Comparison of ENCODE assay signal across 7 mouse cellular contexts in the genomic region with DNA sequence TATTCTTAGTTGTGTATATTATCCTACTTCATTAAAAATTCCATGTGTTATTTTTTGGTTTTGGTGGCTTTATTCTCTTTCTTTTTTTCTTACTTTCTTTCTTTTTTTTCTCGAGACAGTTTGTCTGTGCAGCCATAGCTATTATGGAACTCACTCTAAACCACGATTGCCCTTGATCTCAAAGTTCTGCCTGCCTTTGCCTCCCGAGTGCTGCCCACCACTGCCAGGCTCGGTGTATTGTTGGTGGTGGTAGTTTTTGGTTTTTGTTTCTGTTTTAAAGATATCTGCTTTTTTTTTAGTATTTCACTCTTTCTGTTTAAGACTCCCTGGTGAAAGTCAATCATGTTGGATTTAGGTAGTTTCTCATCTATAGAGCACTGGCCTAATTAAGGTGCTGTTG. TPM values are rescaled to one million over a fixed set of nuclear protein-coding genes. Genes with fewer than 3 reads are reported as not detected.
DNase-seq lines count a peak whose midpoint lies in the region; ATAC-seq and TF ChIP-seq lines count a peak whose summit lies in the region.

No protein-coding gene starts in this region.

- H3K36me3 ChIP-seq in neural tube, embryonic 11.5 days (ENCODE audit: control insufficient read depth, insufficient read depth, low read length) = no peaks in the 10 kb centered on the region
- no peaks in the 10 kb centered on the region for H3K36me3 ChIP-seq in forebrain, embryonic 13.5 days (ENCODE audit: poor library complexity, severe bottlenecking)
- H3K36me3 ChIP-seq in limb, embryonic 15.5 days = peaks cover 10% of the 10 kb centered on the region; the same call in 1 of the 2 replicates
- no peaks in the 10 kb centered on the region for H3K36me3 ChIP-seq in stomach, postnatal 0 days (ENCODE audit: control insufficient read depth, insufficient read depth, low read length)

- no peak for TF ChIP-seq CTCF in stomach, postnatal 0 days (IDR thresholded peaks at IDR 0.05; ENCODE audit: low read depth)

- no peak for TF ChIP-seq EP300 in stomach, postnatal 0 days (optimal IDR thresholded peaks at IDR 0.05)

- no peak for ATAC-seq in neural tube, embryonic 11.5 days (ENCODE audit: insufficient read depth, low FRiP score, low TSS enrichment)
- ATAC-seq in forebrain, embryonic 13.5 days = no peak
- ATAC-seq in limb, embryonic 15.5 days (ENCODE audit: insufficient number of reproducible peaks, low FRiP score, low TSS enrichment, low read depth) = no peak
- no peak for ATAC-seq in stomach, postnatal 0 days (ENCODE audit: low FRiP score, low TSS enrichment)

- peak overlapping the region; percentile 73; the same call in 1 of the 2 replicates for H3K4me3 ChIP-seq in neural tube, embryonic 11.5 days (ENCODE audit: low read depth, low read length)
- H3K4me3 ChIP-seq in forebrain, embryonic 13.5 days = peak overlapping the region; percentile 91; the same call in 1 of the 2 replicates
- H3K4me3 ChIP-seq in limb, embryonic 15.5 days = peak overlapping the region; percentile 94
- no peak overlapping the region; the same call in 1 of the 2 replicates for H3K4me3 ChIP-seq in stomach, postnatal 0 days (ENCODE audit: low read depth, low read length)

- WGBS in neural tube, embryonic 11.5 days = 91% methylated on average over 4 of the region's 4 CpGs
- WGBS in forebrain, embryonic 13.5 days = 85% methylated on average over 4 of the region's 4 CpGs
- 69% methylated on average over 4 of the region's 4 CpGs for WGBS in limb, embryonic 15.5 days
- 74% methylated on average over 4 of the region's 4 CpGs for WGBS in stomach, postnatal 0 days

- H3K27me3 ChIP-seq in neural tube, embryonic 11.5 days (ENCODE audit: control insufficient read depth, insufficient read depth, low read length) = no peaks in the 10 kb centered on the region
- peaks cover 13% of the 10 kb centered on the region for H3K27me3 ChIP-seq in forebrain, embryonic 13.5 days
- H3K27me3 ChIP-seq in limb, embryonic 15.5 days = peaks cover 11% of the 10 kb centered on the region
- H3K27me3 ChIP-seq in stomach, postnatal 0 days (ENCODE audit: control insufficient read depth, insufficient read depth, low read length) = no peaks in the 10 kb centered on the region

- DNase-seq in neural tube, embryonic 11.5 days (ENCODE audit: low spot score) = no peak
- no peak for DNase-seq in neural tube, embryonic 10.5 days (ENCODE audit: extremely low spot score, low spot score)
- no peak for DNase-seq in stomach, postnatal 0 days (ENCODE audit: low spot score)
- no peak for DNase-seq in c-Kit-positive CD71-positive TER-119-positive erythroid progenitor cells, embryonic 14.5 days (ENCODE audit: low spot score)
- no peak for DNase-seq in cerebellum, adult 9-11 months

- no peak overlapping the region for H3K27ac ChIP-seq in neural tube, embryonic 11.5 days (ENCODE audit: low read depth, low read length)
- H3K27ac ChIP-seq in forebrain, embryonic 13.5 days = no peak overlapping the region
- no peak overlapping the region for H3K27ac ChIP-seq in limb, embryonic 15.5 days
- H3K27ac ChIP-seq in stomach, postnatal 0 days (replicated peaks) = no peak overlapping the region

- H3K4me2 ChIP-seq in neural tube, embryonic 11.5 days (ENCODE audit: low read depth) = peak overlapping the region; percentile 58
- peak overlapping the region; percentile 74 for H3K4me2 ChIP-seq in forebrain, embryonic 13.5 days
- H3K4me2 ChIP-seq in limb, embryonic 15.5 days = 0 out of 2 replicates have a peak overlapping the region, but pooled peaks have one; percentile 60
- H3K4me2 ChIP-seq in stomach, postnatal 0 days (replicated peaks; ENCODE audit: low read depth) = peak overlapping the region; percentile 69; the same call in 1 of the 2 replicates

- H3K4me1 ChIP-seq in neural tube, embryonic 11.5 days (ENCODE audit: control insufficient read depth, insufficient read depth, low read length) = peaks cover 3% of the 10 kb centered on the region; the same call in 1 of the 2 replicates
- peaks cover 11% of the 10 kb centered on the region for H3K4me1 ChIP-seq in forebrain, embryonic 13.5 days
- H3K4me1 ChIP-seq in limb, embryonic 15.5 days = peaks cover 7% of the 10 kb centered on the region; the same call in 1 of the 2 replicates
- no peaks in the 10 kb centered on the region for H3K4me1 ChIP-seq in stomach, postnatal 0 days (replicated peaks; ENCODE audit: control insufficient read depth, insufficient read depth)

- H3K9ac ChIP-seq in neural tube, embryonic 11.5 days (ENCODE audit: low read length) = no peak overlapping the region
- peak overlapping the region; percentile 93; the same call in 1 of the 2 replicates for H3K9ac ChIP-seq in forebrain, embryonic 13.5 days
- H3K9ac ChIP-seq in limb, embryonic 15.5 days = no peak overlapping the region
- H3K9ac ChIP-seq in stomach, postnatal 0 days (ENCODE audit: low read length) = no peak overlapping the region

- H3K9me3 ChIP-seq in neural tube, embryonic 11.5 days (ENCODE audit: control insufficient read depth, low read length) = no peaks in the 10 kb centered on the region
- H3K9me3 ChIP-seq in forebrain, embryonic 13.5 days (replicated peaks) = no peaks in the 10 kb centered on the region
- H3K9me3 ChIP-seq in limb, embryonic 15.5 days = no peaks in the 10 kb centered on the region
- H3K9me3 ChIP-seq in stomach, postnatal 0 days (ENCODE audit: control insufficient read depth, low read length) = no peaks in the 10 kb centered on the region

RNA-seq across cellular contexts. Expression of a gene that starts 1.2 kb away (rescaled TPM):
- polyA plus RNA-seq in neural tube, embryonic 11.5 days (2014; fragmentation: Nextera tagmentation; extraction: Ambion mirVana) = 47.3 and 47.7 TPM in 2 replicates
- polyA plus RNA-seq in forebrain, embryonic 13.5 days (2015; fragmentation: Nextera tagmentation; extraction: Ambion mirVana) = 28.9 and 30.8 TPM in 2 replicates
- 39.5 and 40.8 TPM in 2 replicates for polyA plus RNA-seq in limb, embryonic 15.5 days (2015; fragmentation: Nextera tagmentation; extraction: Ambion mirVana)
- polyA plus RNA-seq in stomach, postnatal 0 days (2015; fragmentation: Nextera tagmentation; extraction: Ambion mirVana) = 19.1 and 19.2 TPM in 2 replicates

RNA-seq across cellular contexts. Expression of a gene that starts 32.2 kb away (rescaled TPM):
- polyA plus RNA-seq in neural tube, embryonic 11.5 days (2014; fragmentation: Nextera tagmentation; extraction: Ambion mirVana) = 81.8 and 82.6 TPM in 2 replicates
- polyA plus RNA-seq in forebrain, embryonic 13.5 days (2015; fragmentation: Nextera tagmentation; extraction: Ambion mirVana) = 68.6 and 70.3 TPM in 2 replicates
- 44.5 and 46.2 TPM in 2 replicates for polyA plus RNA-seq in limb, embryonic 15.5 days (2015; fragmentation: Nextera tagmentation; extraction: Ambion mirVana)
- 15.9 and 17.1 TPM in 2 replicates for polyA plus RNA-seq in stomach, postnatal 0 days (2015; fragmentation: Nextera tagmentation; extraction: Ambion mirVana)
